ENCODE assay signal across 9 mouse cellular contexts in genomic region chr5:88886349-88886667, GRCm38 (mm10). TPM values are rescaled to one million over a fixed set of nuclear protein-coding genes. Genes with fewer than 3 reads are reported as not detected.
DNase-seq lines count a peak whose midpoint lies in the region; ATAC-seq and TF ChIP-seq lines count a peak whose summit lies in the region.
"Had no signal": no experiment of that assay in that cellular context is flagged by ENCODE, and none has a peak within 500 bp of the region (broad histone marks: within the 10 kb centered on the region; RNA-seq: fewer than 3 reads in every experiment).

No protein-coding gene starts in this region.

- H3K36me3 ChIP-seq in lung, postnatal 0 days (ENCODE audit: insufficient read depth, low read length), result no peaks in the 10 kb centered on the region
- H3K36me3 ChIP-seq in limb, embryonic 14.5 days (ENCODE audit: control insufficient read depth, insufficient read depth, low read length), result no peaks in the 10 kb centered on the region
- no peaks in the 10 kb centered on the region for H3K36me3 ChIP-seq in stomach, embryonic 16.5 days (ENCODE audit: control insufficient read depth, insufficient read depth, low read length)

- no peaks in the 10 kb centered on the region for H3K9me3 ChIP-seq in lung, postnatal 0 days (ENCODE audit: low read length)
- no peaks in the 10 kb centered on the region for H3K9me3 ChIP-seq in limb, embryonic 14.5 days (ENCODE audit: control insufficient read depth, low read length)
- H3K9me3 ChIP-seq in stomach, embryonic 16.5 days (replicated peaks; ENCODE audit: control insufficient read depth, low read length), result no peaks in the 10 kb centered on the region

- TF ChIP-seq EP300 in lung, postnatal 0 days (IDR thresholded peaks at IDR 0.05), result no peak

- under 1% methylated on average over 13 of the region's 14 CpGs for WGBS in cerebellum, adult 2 months
- under 1% methylated on average over 14 of the region's 14 CpGs for WGBS in lung, postnatal 0 days
- 2% methylated on average over 14 of the region's 14 CpGs for WGBS in limb, embryonic 14.5 days
- WGBS in stomach, embryonic 16.5 days, result 2% methylated on average over 14 of the region's 14 CpGs

- TF ChIP-seq POLR2A in cerebellum, adult 2 months (IDR thresholded peaks at IDR 0.05; ENCODE audit: borderline replicate concordance, insufficient read depth, low read length), result no peak
- TF ChIP-seq POLR2A in limb, embryonic 14.5 days (IDR thresholded peaks at IDR 0.05; ENCODE audit: borderline replicate concordance, extremely low read depth, insufficient read depth, insufficient read length), result no peak

- no peaks in the 10 kb centered on the region for H3K27me3 ChIP-seq in cerebellum, adult 2 months (ENCODE audit: control insufficient read depth, insufficient read depth, low read length)
- H3K27me3 ChIP-seq in lung, postnatal 0 days (replicated peaks; ENCODE audit: insufficient read depth, low read length), result no peaks in the 10 kb centered on the region
- H3K27me3 ChIP-seq in limb, embryonic 14.5 days (ENCODE audit: control insufficient read depth, insufficient read depth, low read length), result peaks cover 15% of the 10 kb centered on the region; the same call in 1 of the 2 replicates
- H3K27me3 ChIP-seq in stomach, embryonic 16.5 days (ENCODE audit: control insufficient read depth, insufficient read depth, low read length), result no peaks in the 10 kb centered on the region; the same call in 1 of the 2 replicates

- peak overlapping the region; percentile 52 for H3K9ac ChIP-seq in lung, postnatal 0 days (replicated peaks; ENCODE audit: low read depth)
- H3K9ac ChIP-seq in limb, embryonic 14.5 days (ENCODE audit: low read depth, low read length, severe bottlenecking), result peak overlapping the region; percentile 84
- H3K9ac ChIP-seq in stomach, embryonic 16.5 days (ENCODE audit: low read length), result peak overlapping the region; percentile 87

- ATAC-seq in cerebellum, adult (ENCODE audit: insufficient number of reproducible peaks, low FRiP score, low TSS enrichment), result no peak
- ATAC-seq in lung, postnatal 0 days, result no peak
- ATAC-seq in limb, embryonic 14.5 days (ENCODE audit: low FRiP score, low read depth), result no peak; the same call in 1 of the 2 replicates
- no peak for ATAC-seq in stomach, embryonic 16.5 days (ENCODE audit: insufficient read depth, low FRiP score)

- TF ChIP-seq CTCF in cerebellum, adult 2 months (IDR thresholded peaks at IDR 0.05; ENCODE audit: borderline replicate concordance, insufficient read depth, low read depth, low read length), result no peak
- TF ChIP-seq CTCF in lung, postnatal 0 days (IDR thresholded peaks at IDR 0.05), result no peak

- DNase-seq in cerebellum, adult 2 months, result no peak
- DNase-seq in lung, postnatal 0 days (ENCODE audit: low spot score), result no peak
- no peak for DNase-seq in lung, postnatal 36 days
- no peak for DNase-seq in limb, embryonic 14.5 days (ENCODE audit: low spot score)
- no peak for DNase-seq in adrenal gland, adult 8-10 months
- DNase-seq in cerebellum, postnatal 10 days, result no peak

- peak overlapping the region; percentile 80 for H3K4me2 ChIP-seq in lung, postnatal 0 days (replicated peaks; ENCODE audit: low read depth, low read length)
- peak overlapping the region; percentile 90 for H3K4me2 ChIP-seq in limb, embryonic 14.5 days (replicated peaks; ENCODE audit: low read depth, low read length, severe bottlenecking)
- peak overlapping the region; percentile 91 for H3K4me2 ChIP-seq in stomach, embryonic 16.5 days (ENCODE audit: low read depth, low read length)

- H3K4me1 ChIP-seq in cerebellum, adult 2 months (ENCODE audit: control insufficient read depth, insufficient read depth, low read length), result peaks cover 16% of the 10 kb centered on the region; the same call in 1 of the 2 replicates
- H3K4me1 ChIP-seq in lung, postnatal 0 days (ENCODE audit: insufficient read depth, low read depth, low read length), result no peaks in the 10 kb centered on the region
- H3K4me1 ChIP-seq in limb, embryonic 14.5 days (ENCODE audit: control insufficient read depth, insufficient read depth, low read length), result peaks cover 11% of the 10 kb centered on the region; the same call in 1 of the 2 replicates
- H3K4me1 ChIP-seq in stomach, embryonic 16.5 days (ENCODE audit: control insufficient read depth, insufficient read depth, low read length), result peaks cover 11% of the 10 kb centered on the region

- H3K27ac ChIP-seq in cerebellum, adult 2 months (ENCODE audit: insufficient read depth, low read length), result no peak overlapping the region; the same call in 1 of the 2 replicates
- H3K27ac ChIP-seq in lung, postnatal 0 days (ENCODE audit: low read length), result no peak overlapping the region
- H3K27ac ChIP-seq in limb, embryonic 14.5 days (replicated peaks; ENCODE audit: low read depth, low read length), result no peak overlapping the region
- no peak overlapping the region for H3K27ac ChIP-seq in stomach, embryonic 16.5 days (ENCODE audit: low read length)
- H3K27ac ChIP-seq: macrophage had no signal

- H3K4me3 ChIP-seq in cerebellum, adult 2 months (replicated peaks; ENCODE audit: insufficient read depth, low read depth, low read length), result peak overlapping the region; percentile 75
- H3K4me3 ChIP-seq in lung, postnatal 0 days (ENCODE audit: low read depth, low read length), result peak overlapping the region; percentile 79
- H3K4me3 ChIP-seq in limb, embryonic 14.5 days (replicated peaks; ENCODE audit: low read length), result peak overlapping the region; percentile 75
- peak overlapping the region; percentile 80 for H3K4me3 ChIP-seq in stomach, embryonic 16.5 days (replicated peaks; ENCODE audit: low read length)

RNA-seq across cellular contexts. Expression of gene Slc4a4, which starts 0.3 kb away (rescaled TPM):
- 114 and 118 TPM in 2 replicates for polyA plus RNA-seq in cerebellum, adult 2 months (2012; rRNA removed)
- 2.9 and 4.0 TPM in 2 replicates for polyA plus RNA-seq in lung, postnatal 0 days (2015; fragmentation: Nextera tagmentation; extraction: Ambion mirVana)
- 2.6 and 2.7 TPM in 2 replicates for polyA plus RNA-seq in limb, embryonic 14.5 days (2012; rRNA removed)
- 2.8 and 3.0 TPM in 2 replicates for polyA plus RNA-seq in limb, embryonic 14.5 days (2014; fragmentation: Nextera tagmentation; extraction: Ambion mirVana)
- polyA plus RNA-seq in stomach, embryonic 16.5 days (2015; fragmentation: Nextera tagmentation; extraction: Ambion mirVana), result 1.8 and 2.6 TPM in 2 replicates
- total RNA-seq in adrenal gland, adult 8-10 months (2022), result 10 to 100 TPM in 2 of 4 experiments, 1 to 10 TPM in 2; 4.2 to 26.9 (median 17.4) TPM
- polyA plus RNA-seq: macrophage had no signal

Comparison
In these comparisons a context has a peak if more than half of its experiments do, and no peak if none do; other contexts are left out.
1. RNA of gene Slc4a4, which starts 0.3 kb away (polyA plus RNA-seq): 114 to 118 TPM in cerebellum, adult 2 months; 2.9 to 4.0 TPM in lung, postnatal 0 days, 2.6 to 3.0 TPM in limb, embryonic 14.5 days and 1.8 to 2.6 TPM in stomach, embryonic 16.5 days; every median in the first group is over 10 times any median in the second.
2. Peak in every context shown above with its lines, with median percentiles within 50 percentile points of each other: H3K4me3 ChIP-seq, H3K4me2 ChIP-seq and H3K9ac ChIP-seq.